Mouse (Mus musculus): ENCODE results near the gene Vmp1.

Vmp1 gene

DNA sequence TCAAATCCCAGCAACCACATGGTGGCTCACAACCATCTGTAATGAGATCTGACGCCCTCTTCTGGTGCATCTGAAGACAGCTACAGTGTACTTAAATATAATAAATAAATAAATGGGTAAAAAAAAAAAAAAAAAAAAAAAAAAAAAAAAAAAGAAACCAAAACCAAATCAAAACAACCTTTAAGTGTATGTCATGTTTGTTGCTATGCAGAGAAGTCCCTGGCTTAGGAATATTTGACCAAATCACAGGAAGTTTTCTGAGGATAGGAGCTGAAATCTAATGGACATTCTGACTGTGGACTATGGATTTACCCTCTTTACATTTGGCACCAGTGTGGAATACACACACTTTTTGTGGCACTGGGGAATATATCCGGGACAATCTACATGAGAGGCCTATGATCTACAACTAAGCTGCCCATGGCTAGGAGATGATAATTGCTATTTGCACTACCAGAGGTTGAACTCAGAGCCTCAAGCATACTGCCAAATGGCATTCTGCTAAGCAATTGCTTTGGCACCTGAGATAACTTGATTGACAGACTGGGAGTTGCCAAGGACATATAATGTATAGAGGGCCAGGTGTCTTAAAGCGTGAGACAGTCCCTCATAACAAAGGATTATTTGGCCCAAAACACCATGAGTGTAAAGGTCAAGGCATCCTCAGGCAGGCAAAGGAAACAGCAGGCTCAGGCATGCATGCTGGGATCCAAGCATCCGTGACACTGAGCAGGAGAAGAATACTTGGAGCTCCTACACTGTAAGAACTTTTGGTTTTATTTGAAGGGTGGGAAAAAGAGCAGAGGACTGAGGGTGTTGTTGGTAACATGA lies 84.0 kb downstream of the Vmp1 start:
- DNase-seq (ENCODE audit: low spot score) = no peak

DNA sequence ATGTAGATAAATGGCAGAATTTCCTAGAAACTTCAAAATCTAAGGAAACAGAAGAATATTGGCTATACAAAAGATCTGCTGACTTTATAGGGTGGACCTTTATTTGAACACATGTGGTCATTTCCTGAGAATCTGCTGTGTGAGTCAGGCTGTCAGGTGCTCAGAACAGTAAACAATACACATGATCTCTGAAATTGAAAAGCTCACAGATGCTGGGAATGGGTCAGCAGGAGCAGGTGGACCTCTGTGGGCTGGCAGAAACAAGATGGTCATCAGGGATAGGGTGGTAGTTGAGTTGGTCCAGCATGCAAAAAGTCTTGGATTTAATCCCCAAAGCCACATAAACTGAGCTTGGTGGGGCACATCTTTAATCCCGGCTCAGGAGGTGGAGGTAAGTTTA lies 85.1 kb downstream of the Vmp1 start:
- DNase-seq (ENCODE audit: low spot score) = no peak

DNA sequence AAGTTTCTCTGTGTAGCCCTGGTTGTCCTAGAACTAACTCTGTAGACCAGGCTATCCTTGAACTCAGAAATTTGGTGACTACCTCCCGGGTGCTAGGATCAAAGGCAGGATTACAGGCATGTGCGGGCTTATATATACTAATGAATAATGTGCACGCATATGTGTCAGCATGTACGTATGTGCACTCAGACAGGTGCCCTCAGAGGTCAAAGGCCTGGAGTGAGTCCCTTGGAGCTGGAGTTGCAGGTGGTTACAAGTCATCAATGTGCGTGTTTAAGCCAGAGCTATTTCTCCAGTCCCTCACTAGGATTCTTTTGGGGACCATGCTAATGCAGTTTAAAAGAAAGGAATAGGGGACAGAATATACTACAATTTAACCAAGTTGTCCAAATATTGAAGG lies 85.5 kb downstream of the Vmp1 start:
- no peak for DNase-seq (ENCODE audit: low spot score)

DNA sequence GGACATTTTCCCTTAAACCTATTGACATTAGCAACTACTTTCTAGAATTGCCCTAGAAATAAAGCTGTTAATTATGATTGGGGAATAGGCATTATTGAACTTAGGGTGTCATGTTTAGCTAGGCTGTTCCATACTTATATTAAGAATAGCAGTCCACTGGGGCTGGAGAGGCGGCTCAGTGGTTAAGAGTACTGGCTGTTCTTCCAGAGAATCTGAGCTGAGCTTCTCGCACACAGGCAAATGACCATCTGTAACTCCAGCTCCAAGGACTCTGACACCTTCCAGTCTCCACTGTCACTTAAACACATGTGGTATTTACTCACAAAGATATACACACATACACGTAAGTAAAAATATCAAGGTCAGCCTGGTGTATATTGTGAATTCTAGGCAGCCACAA lies 86.7 kb downstream of the Vmp1 start:
- no peak for DNase-seq (ENCODE audit: low spot score)

DNA sequence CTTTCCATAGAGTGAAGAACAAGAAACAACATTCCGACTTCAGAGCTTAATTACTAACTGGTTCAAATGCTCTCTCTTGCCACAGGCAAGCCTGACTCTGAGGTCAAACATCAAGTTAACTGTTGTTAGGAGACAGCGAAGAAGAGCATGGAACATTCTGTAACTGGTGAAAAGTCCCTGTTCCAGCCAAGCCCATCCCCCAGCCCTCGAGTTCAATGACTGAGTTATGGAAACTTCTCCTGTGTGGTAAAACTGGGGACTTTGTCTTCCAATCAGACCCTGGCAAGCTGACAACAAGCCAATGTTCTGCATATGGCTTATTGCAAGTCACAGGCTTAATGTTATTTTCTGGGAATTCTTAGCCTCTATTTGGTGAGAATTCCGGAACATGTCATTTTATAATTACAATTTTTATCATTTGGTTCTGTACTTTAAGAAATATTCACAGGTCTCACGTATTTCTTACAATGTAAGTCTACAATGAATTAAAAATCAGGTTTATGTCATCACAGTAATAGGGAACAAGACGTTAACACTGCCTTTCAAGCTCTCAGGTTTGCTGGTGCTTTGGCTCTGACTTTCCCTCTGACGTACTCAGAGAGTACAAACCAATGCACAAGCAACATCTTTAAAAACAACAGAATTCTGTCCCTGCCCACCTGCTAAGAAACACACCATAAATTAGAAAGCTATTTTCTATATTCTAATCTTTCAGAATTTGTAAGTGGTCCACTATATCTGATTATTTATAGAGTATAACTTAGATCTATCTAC lies 87.3 kb downstream of the Vmp1 start:
- DNase-seq (ENCODE audit: low spot score) = no peak

DNA sequence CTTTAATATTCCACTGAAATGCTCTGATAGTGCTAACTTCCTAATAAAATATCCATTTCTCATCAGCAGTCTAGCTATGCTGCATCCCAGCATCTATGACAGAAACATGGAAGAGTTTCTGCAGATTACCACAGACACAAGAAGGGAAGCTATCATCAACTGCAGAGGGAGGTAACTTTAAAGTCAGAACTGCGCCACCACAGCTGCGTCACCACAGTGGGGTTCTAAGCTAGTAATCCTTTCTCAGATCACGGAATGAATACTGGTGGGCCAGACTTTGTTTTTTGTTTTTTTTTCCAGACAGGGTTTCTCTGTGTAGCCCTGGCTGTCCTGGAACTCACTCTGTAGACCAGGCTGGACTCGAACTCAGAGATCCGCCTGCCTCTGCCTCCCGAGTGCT lies 88.3 kb downstream of the Vmp1 start:
- no peak for DNase-seq (ENCODE audit: low spot score)

DNA sequence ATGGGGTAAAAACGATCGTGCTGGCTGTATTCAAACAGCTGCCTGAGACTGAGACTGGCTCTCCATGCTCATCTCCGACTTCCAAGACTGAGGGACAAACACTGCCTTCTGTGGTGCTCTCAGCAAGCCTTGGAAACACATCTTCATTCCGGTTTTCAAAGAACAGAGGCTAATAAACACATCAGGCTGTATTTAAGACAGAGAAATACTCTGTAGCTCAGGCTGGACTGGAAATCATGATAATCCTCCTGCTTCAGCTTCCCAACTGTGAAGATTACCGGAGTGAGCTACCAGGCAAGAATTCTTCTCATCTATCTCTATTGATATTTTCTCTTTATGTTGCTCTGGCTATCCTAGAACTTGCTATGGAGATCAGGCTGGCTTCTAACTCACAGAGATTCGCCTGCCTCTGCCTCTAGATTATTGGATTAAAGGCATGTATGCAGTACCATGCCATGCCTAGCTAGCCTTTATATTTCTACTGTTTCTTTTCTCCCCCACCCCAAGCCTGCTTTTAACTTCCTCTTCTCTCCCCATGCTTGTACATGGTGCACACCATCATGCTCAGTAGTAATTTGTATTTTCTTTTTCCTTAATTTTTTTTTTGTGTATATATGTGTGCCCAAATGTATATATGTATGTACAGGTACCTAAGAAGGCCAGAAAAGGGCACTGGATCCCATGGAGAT lies 89.3 kb downstream of the Vmp1 start:
- no peak for DNase-seq (ENCODE audit: low spot score)

DNA sequence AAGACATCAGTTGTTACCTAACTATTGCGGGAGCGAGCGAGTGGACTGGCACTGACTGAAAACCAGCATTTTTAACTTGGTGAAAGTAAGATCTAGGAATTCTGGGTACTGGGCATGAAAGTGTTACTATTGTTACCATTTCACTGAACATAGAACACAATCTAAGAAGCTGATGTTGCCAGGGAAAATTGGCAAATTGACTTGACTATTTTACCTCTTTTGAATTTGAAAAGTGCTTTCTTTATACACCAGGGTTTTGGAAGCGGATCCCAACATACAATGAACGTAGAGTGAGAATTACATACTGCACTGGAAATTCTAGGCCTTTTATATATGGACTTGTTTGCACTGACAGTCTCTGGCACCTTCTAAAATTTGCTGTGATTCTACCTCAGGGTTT lies 90.2 kb downstream of the Vmp1 start:
- DNase-seq (ENCODE audit: low spot score) = no peak

DNA sequence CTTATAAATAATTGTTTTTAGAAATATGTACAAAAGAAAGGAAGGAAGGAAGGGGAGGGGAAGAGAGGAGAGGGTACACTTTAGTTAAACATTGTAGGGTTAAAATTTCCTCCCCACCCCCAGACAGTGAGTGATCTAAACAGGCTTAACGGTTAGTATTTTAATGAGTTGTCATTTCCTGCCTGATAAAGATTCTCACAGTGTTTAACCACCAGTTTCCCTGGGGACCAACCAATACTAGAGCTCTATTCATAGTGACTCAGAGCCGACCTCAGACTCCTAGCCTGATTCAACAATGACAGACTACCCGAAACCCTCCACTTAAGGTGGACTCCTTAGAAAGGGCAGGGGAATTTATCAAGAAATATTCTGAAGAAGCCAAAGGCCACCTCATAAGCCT lies 90.6 kb downstream of the Vmp1 start:
- no peak for DNase-seq (ENCODE audit: low spot score)

DNA sequence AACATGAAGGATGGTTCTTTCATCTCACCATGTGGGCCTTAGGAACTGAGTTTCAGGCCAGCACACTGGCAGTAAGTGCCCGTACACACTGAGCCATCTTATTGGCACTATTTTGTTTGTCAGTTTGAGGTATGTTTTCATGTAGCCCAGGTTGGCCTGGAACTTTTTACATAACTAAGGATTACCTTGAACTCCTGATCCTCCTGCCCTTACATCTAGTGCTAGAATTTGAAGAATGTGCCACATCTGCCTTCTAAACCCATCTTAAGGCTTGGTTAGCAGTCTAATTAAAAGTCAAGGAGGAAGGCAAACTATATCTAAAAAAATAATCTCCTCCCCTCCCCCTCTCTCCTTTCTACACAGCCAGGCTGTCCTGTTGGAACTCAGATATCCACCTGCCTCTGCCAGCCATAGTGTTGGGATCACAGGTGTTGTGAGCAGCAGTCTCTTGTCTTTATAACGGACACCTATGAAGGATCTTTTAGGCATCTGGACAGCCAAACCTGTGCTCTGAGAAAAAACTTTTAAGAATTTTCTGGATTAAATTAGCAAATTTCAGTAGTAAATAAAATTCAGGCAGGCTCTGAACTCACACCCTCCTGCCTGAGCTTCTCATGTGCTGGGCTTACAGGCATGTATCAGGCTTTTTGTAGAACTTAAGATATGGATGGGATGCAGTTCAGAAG lies 91.6 kb downstream of the Vmp1 start:
- no peak for DNase-seq (ENCODE audit: low spot score)

DNA sequence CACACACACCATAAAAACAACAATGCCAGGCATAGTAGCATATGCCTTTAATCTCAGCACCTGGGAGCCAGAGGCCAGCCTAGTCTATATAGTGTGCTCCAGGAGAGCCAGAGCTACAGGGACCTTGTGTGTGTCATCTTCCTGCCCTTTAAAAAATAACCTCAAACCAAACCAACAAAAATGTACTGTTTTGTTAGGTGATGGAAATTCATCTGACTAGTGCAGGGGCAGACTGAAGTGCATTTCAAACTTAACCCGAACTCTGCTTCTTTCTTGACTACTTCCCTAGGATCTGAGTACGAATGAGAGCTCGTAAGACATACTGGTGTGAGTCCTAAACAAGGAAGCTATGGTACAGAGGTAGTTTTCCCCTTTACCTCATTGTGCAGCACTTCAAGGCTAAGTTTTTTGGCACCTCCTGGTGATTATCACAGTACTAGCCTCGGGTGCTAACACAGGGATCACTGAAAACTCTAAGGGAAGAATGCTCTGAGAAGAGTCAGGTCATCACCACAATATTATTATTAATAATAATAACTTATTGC lies 92.3 kb downstream of the Vmp1 start:
- DNase-seq (ENCODE audit: low spot score) = no peak

DNA sequence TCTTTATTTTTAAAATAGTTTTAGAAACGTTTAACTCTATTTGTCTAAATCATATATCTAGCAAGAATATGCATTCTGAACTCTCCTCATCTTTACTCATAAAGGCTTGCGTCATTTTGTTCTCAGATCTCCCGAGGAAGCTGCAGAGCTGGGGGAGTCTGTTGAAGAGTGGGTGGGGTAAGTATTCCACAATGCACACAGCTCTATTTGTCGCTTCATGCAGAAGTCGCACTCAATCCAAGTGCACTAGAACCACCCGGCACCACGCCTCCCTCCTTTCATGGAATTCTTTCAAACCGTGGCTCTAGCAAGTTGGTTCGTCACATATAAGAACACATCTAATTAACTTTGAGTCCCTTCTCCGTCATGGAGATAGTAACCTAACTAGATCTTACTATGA lies 93.1 kb downstream of the Vmp1 start:
- peak; percentile 63 for DNase-seq (ENCODE audit: low spot score)

DNA sequence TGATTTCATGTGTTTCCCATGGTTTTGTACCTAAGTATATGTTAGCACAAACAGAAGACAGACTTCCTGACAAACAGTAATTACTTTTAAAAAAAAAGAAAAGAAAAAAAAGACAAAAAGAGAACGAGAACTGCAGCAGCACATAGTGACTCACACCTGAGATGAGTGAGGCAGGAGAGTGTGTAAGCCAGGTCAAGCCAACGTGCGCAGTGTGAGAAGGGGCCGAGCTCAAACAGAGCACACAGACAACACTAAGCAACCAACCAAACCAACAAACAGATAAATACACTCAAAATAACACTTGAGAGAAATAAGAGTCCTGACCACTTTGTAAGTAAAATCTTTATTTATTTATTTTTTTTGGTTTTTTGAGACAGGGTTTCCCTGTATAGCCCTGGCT lies 93.6 kb downstream of the Vmp1 start:
- DNase-seq (ENCODE audit: low spot score) = no peak

DNA sequence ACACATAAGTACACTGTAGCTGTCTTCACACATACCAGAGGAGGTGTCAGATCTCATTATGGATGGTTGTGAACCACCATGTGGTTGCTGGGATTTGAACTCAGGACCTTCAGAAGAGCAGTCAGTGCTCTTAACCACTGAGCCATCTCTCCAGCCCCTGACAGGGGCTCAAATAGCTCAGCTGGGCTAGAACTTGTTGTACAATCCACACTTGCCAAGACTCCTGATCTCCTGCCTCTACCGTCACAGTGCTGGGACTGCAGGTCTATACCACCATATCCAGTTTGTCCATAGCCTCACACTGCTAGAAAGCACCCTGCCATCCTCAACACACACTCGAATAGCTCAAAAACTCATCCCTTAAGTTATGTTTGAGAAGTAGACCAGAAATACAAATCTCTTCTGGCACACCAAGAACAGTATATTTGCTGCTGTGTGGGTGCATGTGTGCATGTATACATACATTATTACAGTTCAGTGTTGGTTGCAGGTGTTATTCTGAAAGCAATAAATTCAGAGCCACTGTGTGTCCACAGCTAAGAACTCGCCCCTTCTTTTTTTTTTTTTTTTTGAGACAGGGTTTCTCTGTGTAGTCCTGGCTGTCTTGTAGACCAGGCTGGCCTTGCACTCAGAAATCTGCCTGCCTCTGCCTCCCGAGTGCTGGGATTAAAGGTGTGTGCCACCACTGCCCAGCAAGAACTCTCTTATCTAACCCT lies 94.9 kb downstream of the Vmp1 start:
- no peak for DNase-seq (ENCODE audit: low spot score)

DNA sequence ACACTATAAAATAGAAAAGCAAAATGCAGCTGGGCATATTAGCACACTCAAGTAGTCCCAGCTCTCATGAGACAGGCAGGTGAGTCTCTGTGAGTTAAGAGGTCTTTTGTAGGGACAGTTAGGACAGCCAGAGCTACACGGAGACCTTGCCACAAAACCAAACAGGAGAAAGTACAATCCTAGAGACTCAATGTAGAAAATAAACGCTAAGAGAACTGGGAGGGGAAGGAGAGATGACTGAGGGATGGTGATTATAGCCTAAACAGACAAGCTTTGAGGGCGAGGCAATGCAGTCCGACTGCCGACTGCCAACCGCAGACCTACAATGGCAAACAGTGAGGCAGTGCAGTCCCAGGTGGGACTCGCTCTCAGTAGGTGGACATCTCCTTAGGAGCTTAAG lies 95.8 kb downstream of the Vmp1 start:
- no peak for DNase-seq (ENCODE audit: low spot score)

DNA sequence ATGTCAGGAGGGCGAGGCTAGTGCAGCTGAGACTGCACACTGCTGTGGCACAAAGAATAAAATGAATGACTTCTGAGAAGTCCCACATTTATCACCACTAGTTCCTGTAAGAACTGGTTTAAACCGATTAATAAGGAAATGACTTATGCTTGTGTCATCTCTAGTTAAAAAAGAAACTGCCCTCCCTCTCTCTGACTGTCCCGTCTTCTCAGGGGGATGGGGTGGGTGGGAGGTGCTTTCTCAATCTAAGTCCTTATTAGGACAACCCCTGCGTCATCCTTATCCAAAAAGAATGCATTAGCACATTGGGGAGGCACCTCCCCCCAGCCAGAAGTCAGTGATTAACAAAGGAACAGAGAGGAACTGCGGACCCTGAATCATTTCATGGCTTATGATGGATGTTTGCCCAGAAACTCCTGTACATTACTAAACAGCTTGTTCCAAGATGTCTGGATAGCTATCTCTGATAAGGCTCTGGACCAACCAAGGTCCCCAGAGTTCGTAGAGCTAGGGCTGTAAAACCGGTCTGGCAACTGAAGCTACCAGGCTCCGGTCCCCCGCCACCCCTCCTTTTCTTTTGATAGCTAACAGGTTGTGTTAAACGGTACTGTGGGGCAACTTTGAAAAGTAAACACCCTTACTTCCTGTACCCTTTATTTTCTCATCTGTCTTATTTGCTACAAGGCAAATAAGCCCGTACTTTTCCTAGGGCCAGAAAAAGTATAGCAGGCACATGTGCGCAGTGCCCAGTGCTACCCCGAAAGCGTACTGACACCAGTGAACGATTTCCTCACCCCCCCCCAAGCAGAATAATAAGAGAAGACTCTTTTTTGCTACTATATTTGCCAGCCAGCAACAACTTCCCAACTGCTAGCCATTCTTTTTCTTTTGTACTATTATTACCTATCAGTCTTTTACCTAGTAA lies 96.5 kb downstream of the Vmp1 start:
- DNase-seq (ENCODE audit: low spot score) = peak; percentile 91

DNA sequence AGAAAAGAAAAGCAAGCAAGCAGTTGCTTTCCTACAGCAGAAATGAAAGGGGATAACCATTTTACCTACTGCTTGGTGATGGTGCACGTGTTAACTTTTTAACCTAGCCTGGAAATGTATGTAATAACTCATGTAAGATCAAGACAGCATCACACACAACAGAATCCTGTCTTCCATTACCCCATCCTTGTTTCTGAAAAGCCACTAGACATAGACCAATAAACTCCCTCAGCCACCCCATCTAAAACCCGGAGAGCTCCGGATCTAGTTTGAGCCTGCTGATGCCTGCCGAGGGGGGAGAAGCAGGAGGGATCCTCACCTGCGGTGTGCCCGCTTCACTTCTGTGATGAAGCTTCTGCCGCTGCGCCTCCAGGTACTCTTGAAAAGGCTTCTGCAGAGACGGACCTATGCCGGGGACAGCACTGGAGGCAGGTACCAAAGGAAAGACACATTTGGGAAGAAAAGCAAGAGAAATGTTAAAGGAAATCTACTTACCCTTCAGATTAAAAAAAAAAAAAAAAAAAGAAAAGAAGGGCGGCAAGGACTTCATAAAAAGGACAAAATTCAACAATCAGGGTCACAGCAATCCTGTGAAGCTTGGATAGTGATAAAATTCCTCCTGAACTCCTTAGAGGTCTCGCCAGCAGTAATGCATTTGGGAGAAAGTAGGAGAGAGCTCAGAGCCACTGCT lies 97.3 kb downstream of the Vmp1 start:
- no peak for DNase-seq (ENCODE audit: low spot score)

DNA sequence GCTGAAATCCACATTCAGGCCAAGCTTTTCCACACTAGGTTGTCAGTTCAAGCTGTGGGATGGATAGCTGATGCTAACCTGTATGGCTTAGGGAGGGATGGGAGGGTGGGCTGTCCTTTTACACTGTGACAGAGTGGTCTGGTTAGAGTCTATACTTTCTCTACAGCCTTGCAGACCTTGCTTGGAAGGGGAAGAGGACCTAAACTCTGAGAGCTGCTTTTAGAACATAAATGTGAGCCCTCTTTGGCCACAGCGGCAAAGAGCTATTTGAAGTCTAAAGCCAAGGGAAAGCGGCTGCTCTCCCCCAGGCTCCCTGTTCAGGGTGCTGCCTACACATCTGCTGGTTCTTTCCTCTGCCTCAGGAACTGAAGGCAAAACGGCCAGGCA lies 98.0 kb downstream of the Vmp1 start:
- no peak for DNase-seq (ENCODE audit: low spot score)

DNA sequence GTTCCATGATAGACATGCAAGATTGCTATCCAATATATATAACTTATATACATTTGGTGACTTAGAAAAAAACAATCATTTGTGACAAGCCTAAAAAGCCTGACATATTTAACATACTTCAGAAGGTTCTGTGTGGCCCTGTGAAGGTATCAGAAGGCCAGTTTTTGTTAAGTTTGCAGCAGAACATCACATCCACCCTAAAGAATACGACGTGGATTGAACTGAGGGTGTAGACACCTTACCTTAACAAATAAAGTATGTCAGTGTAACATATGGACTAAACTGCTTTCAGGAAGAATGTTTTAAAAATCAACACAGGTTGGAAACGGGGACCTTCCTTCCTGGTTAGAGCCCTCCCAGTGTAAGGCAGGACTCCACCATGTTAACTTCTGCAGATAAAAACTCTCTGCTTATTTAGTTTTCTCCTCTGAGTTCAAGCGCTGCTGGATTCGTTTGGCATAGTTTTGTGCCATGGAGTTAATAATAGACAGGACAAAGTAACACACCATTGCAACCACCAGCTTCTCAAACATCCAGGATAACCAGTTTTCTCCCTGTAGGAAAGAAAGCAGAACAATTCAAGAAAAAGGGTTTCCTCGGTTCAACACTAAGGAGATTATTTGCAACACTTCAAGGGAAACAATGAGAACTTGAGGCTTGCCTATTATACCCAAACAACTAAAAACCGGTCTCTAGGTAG lies 98.6 kb downstream of the Vmp1 start:
- DNase-seq (ENCODE audit: low spot score) = no peak
